Mouse (Mus musculus): ENCODE measurements around the gene Zfyve21. TPM values are rescaled to one million over a fixed set of nuclear protein-coding genes. Genes with fewer than 3 reads are reported as not detected.

Gene Zfyve21
- polyA plus RNA-seq (2016; fragmentation: Nextera tagmentation; extraction: Ambion mirVana), result 75.0 TPM in 2 replicates

GRCm38 (mm10) chr12:111813766-111814617 lies at the start of gene Zfyve21, which contains the start of gene Xrcc3:
TSS of gene Zfyve21 (plus strand) at chr12:111814170.
TSS of gene Xrcc3 (minus strand) at chr12:111813873.
- peak; percentile 99 for DNase-seq (ENCODE audit: low spot score)
- peak within 1 kb of the TSS; percentile 93 for H3K27ac ChIP-seq (replicated peaks)
- peaks cover 33% of the 10 kb centered on the region for H3K36me3 ChIP-seq (replicated peaks)
- under 1% methylated on average over 87 of the region's 87 CpGs for WGBS
- no peaks in the 10 kb centered on the region for H3K27me3 ChIP-seq (replicated peaks; ENCODE audit: low read depth, poor library complexity, severe bottlenecking)
- no peaks in the 10 kb centered on the region for H3K9me3 ChIP-seq
- H3K4me1 ChIP-seq, result peaks cover 56% of the 10 kb centered on the region
- peak within 1 kb of the TSS; percentile 87 for H3K4me3 ChIP-seq

- H3K9me3 ChIP-seq, result no peaks in the 10 kb centered on the region
- H3K27me3 ChIP-seq (replicated peaks; ENCODE audit: low read depth, poor library complexity, severe bottlenecking), result no peaks in the 10 kb centered on the region
- H3K4me3 ChIP-seq, result peak overlapping the region; percentile 21; the same call in 1 of the 2 replicates
- H3K36me3 ChIP-seq (replicated peaks), result peaks cover 50% of the 10 kb centered on the region
- peak overlapping the region; percentile 30; the same call in 1 of the 2 replicates for H3K27ac ChIP-seq (replicated peaks)
- peak; percentile 30 for DNase-seq (ENCODE audit: low spot score)
- 45% methylated on average over 16 of the region's 16 CpGs for WGBS
- peaks cover 42% of the 10 kb centered on the region for H3K4me1 ChIP-seq
These were observed 47.4 kb upstream of the Zfyve21 start for GRCm38 (mm10) chr12:111766313-111767236.

GRCm38 (mm10) chr12:111768322-111768928 lies 45.5 kb upstream of the Zfyve21 start:
- Histone ChIP-seq H3K4me1 (peaks cover 29% of the 10 kb centered on the region), H3K4me3 (no peak overlapping the region), H3K27ac (replicated peaks) (no peak overlapping the region), H3K36me3 (replicated peaks) (peaks cover 50% of the 10 kb centered on the region), H3K27me3 (replicated peaks; ENCODE audit: low read depth, poor library complexity, severe bottlenecking) (no peaks in the 10 kb centered on the region), H3K9me3 (no peaks in the 10 kb centered on the region)
- DNase-seq (ENCODE audit: low spot score), result no peak
- 94% methylated on average over 10 of the region's 10 CpGs for WGBS

GRCm38 (mm10) chr12:111769306-111769705 lies 44.7 kb upstream of the Zfyve21 start:
- H3K9me3 ChIP-seq, result no peaks in the 10 kb centered on the region
- no peak overlapping the region for H3K27ac ChIP-seq (replicated peaks)
- DNase-seq (ENCODE audit: low spot score), result no peak
- WGBS, result 49% methylated on average over 10 of the region's 10 CpGs
- H3K4me1 ChIP-seq, result peaks cover 29% of the 10 kb centered on the region
- H3K4me3 ChIP-seq, result no peak overlapping the region
- peaks cover 52% of the 10 kb centered on the region for H3K36me3 ChIP-seq (replicated peaks)
- H3K27me3 ChIP-seq (replicated peaks; ENCODE audit: low read depth, poor library complexity, severe bottlenecking), result no peaks in the 10 kb centered on the region

- H3K27me3 ChIP-seq (replicated peaks; ENCODE audit: low read depth, poor library complexity, severe bottlenecking), result no peaks in the 10 kb centered on the region
- no peak for DNase-seq (ENCODE audit: low spot score)
- peaks cover 58% of the 10 kb centered on the region for H3K36me3 ChIP-seq (replicated peaks)
- peaks cover 29% of the 10 kb centered on the region for H3K4me1 ChIP-seq
- H3K27ac ChIP-seq (replicated peaks), result no peak overlapping the region
- no peaks in the 10 kb centered on the region for H3K9me3 ChIP-seq
- 74% methylated on average over 8 of the region's 9 CpGs for WGBS
- no peak overlapping the region for H3K4me3 ChIP-seq
These were observed 44.0 kb upstream of the Zfyve21 start for GRCm38 (mm10) chr12:111769816-111770577.

GRCm38 (mm10) chr12:111770651-111771050 lies 43.3 kb upstream of the Zfyve21 start:
- Histone ChIP-seq H3K36me3 (replicated peaks) (peaks cover 64% of the 10 kb centered on the region), H3K4me3 (no peak overlapping the region), H3K9me3 (no peaks in the 10 kb centered on the region), H3K27me3 (replicated peaks; ENCODE audit: low read depth, poor library complexity, severe bottlenecking) (no peaks in the 10 kb centered on the region), H3K27ac (replicated peaks) (no peak overlapping the region), H3K4me1 (peaks cover 27% of the 10 kb centered on the region)
- no peak for DNase-seq (ENCODE audit: low spot score)
- 94% methylated on average over 10 of the region's 10 CpGs for WGBS

- Histone ChIP-seq H3K27ac (replicated peaks) (no peak overlapping the region), H3K9me3 (no peaks in the 10 kb centered on the region), H3K4me3 (no peak overlapping the region), H3K4me1 (peaks cover 8% of the 10 kb centered on the region), H3K27me3 (replicated peaks; ENCODE audit: low read depth, poor library complexity, severe bottlenecking) (no peaks in the 10 kb centered on the region), H3K36me3 (replicated peaks) (peaks cover 81% of the 10 kb centered on the region)
- DNase-seq (ENCODE audit: low spot score), result no peak
- WGBS, result 90% methylated on average over 16 of the region's 16 CpGs
These were observed 39.8 kb upstream of the Zfyve21 start for GRCm38 (mm10) chr12:111774156-111774555.

GRCm38 (mm10) chr12:111774845-111775244 lies 39.1 kb upstream of the Zfyve21 start:
- no peak overlapping the region for H3K4me3 ChIP-seq
- H3K4me1 ChIP-seq, result peaks cover 1% of the 10 kb centered on the region
- H3K27ac ChIP-seq (replicated peaks), result no peak overlapping the region
- no peak for DNase-seq (ENCODE audit: low spot score)
- H3K36me3 ChIP-seq (replicated peaks), result peaks cover 88% of the 10 kb centered on the region
- WGBS, result 83% methylated on average over 15 of the region's 15 CpGs
- H3K27me3 ChIP-seq (replicated peaks; ENCODE audit: low read depth, poor library complexity, severe bottlenecking), result no peaks in the 10 kb centered on the region
- peaks cover 4% of the 10 kb centered on the region; the same call in 1 of the 2 replicates for H3K9me3 ChIP-seq

GRCm38 (mm10) chr12:111777919-111778318 lies 36.1 kb upstream of the Zfyve21 start:
- no peaks in the 10 kb centered on the region for H3K27me3 ChIP-seq (replicated peaks; ENCODE audit: low read depth, poor library complexity, severe bottlenecking)
- 93% methylated on average over 13 of the region's 13 CpGs for WGBS
- H3K4me1 ChIP-seq, result no peaks in the 10 kb centered on the region
- no peak overlapping the region for H3K4me3 ChIP-seq
- peaks cover 4% of the 10 kb centered on the region; the same call in 1 of the 2 replicates for H3K9me3 ChIP-seq
- peaks cover 99% of the 10 kb centered on the region for H3K36me3 ChIP-seq (replicated peaks)
- H3K27ac ChIP-seq (replicated peaks), result no peak overlapping the region
- DNase-seq (ENCODE audit: low spot score), result no peak

GRCm38 (mm10) chr12:111779544-111779943 lies 34.4 kb upstream of the Zfyve21 start:
- Histone ChIP-seq H3K27me3 (replicated peaks; ENCODE audit: low read depth, poor library complexity, severe bottlenecking) (no peaks in the 10 kb centered on the region), H3K9me3 (peaks cover 4% of the 10 kb centered on the region; the same call in 1 of the 2 replicates), H3K36me3 (replicated peaks) (peaks cover 99% of the 10 kb centered on the region), H3K4me1 (no peaks in the 10 kb centered on the region), H3K4me3 (no peak overlapping the region), H3K27ac (replicated peaks) (no peak overlapping the region)
- no peak for DNase-seq (ENCODE audit: low spot score)
- 100% methylated on average over 1 of the region's 1 CpGs for WGBS

- WGBS, result 64% methylated on average over 15 of the region's 15 CpGs
- H3K27me3 ChIP-seq (replicated peaks; ENCODE audit: low read depth, poor library complexity, severe bottlenecking), result no peaks in the 10 kb centered on the region
- no peaks in the 10 kb centered on the region for H3K4me1 ChIP-seq
- peaks cover 100% of the 10 kb centered on the region for H3K36me3 ChIP-seq (replicated peaks)
- no peaks in the 10 kb centered on the region for H3K9me3 ChIP-seq
- no peak overlapping the region for H3K4me3 ChIP-seq
- DNase-seq (ENCODE audit: low spot score), result no peak
- no peak overlapping the region for H3K27ac ChIP-seq (replicated peaks)
These were observed 28.8 kb upstream of the Zfyve21 start for GRCm38 (mm10) chr12:111785174-111785573.

All from embryonic facial prominence, embryonic 10.5 days (tissue).